Mouse (Mus musculus) skeletal muscle tissue, adult 2 months (tissue): Measurements from ENCODE around the gene Fggy.
A peak's percentile ranks its signal among the peaks of the same experiment; 100 is the strongest.

ENCODE experiments used
- DNase-seq: peaks from one replicate; pipeline ENCODE4 v3.0.0-alpha.2; 2012; ENCODE audit warnings: low read depth, low spot score

The Fggy gene

DNA sequence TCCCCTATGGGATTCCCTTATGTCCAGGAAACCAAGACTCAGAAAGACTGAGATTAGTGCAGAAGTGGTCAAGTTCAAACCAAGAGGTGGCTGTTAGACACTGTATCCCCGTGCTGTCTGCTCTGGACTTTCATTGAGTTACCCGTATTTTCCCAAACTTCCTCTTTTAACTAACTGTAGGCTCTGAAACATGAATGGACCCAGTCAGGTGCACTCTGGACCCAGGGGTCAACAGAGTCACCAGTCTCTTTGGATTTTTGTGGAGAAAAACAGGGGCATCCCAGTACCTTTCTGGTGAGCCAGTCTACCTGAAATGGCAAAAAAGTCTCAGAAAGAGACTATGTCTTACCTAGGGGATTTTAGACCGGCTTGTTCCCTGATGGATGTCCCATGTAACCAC lies 33.6 kb downstream of the Fggy start:
- no peak for DNase-seq

DNA sequence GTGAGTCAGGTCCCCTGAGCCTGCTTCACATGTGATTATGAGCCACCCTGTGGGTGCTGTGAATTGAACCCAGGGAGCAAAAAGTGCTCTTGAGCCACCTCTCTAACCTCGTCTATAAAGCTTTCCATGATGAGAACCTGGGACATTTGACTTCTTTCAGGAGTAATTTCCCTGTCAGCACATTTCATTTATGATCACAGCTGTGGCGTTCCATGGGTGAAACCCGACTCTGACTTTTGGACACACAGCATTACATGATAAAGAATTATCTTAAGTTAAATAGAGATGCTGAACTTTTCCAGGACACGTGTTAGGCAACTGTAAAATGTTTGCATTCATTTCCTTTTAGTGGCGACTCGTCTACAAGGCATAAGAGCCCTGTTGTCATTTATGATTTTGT lies 39.9 kb downstream of the Fggy start:
- no peak for DNase-seq

DNA sequence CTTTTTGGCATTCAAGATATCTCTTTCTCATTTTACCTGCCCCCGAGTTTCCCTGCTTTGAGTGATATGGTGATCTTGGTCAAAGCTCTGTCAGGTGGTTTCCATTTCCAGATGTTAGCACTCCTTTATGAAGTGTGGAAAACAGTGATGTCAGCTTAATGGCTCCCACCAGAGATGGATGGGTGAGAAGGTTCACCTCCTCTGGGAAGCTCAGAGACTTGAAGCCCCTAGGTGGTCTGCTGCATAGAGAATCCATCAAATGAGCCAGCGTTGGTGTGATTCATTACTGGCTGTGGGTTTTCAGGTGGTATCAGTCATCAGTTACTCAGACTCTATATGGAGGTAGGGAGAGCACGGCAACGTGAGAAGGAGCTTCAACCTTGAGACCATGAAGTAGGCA lies 44.5 kb downstream of the Fggy start:
- DNase-seq, result no peak

DNA sequence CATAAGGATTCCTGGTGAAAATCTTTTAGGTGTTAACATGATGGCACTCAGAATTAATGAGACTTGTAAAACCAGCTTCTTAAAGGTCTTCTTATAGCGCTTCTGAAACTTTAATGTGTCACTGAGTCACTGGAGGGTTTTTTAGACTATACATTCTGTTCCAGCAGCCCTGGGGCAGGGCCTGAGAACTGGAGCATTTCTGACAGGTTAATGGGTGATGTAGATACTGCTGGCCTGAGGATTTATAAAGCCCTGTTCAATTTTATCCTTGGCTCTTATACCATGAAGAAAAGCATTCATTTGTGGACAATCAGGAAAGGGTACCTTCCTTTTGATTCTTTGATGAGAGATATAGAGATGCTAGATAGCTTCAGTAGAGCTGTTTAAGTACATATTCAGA lies 45.9 kb downstream of the Fggy start:
- DNase-seq, result no peak

DNA sequence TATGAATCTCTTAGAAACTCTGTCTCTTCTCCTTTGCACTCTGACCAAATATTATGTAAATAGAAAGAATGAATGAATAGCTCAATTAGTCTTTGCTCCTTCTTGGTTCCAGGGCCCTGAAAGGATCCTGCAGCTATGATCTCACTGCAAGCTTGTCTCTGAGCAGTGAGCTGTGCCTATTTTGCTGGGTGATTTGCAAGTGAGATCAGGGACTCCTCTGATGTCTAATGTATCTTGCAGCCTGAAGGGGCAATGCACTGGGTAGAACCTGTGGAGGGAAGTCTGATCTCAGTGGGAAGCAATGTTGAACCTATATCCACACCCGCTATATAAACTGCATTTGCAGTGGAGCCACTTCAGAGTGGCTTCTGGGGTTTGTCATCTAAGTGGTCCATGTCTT lies 53.4 kb downstream of the Fggy start:
- DNase-seq, result no peak

DNA sequence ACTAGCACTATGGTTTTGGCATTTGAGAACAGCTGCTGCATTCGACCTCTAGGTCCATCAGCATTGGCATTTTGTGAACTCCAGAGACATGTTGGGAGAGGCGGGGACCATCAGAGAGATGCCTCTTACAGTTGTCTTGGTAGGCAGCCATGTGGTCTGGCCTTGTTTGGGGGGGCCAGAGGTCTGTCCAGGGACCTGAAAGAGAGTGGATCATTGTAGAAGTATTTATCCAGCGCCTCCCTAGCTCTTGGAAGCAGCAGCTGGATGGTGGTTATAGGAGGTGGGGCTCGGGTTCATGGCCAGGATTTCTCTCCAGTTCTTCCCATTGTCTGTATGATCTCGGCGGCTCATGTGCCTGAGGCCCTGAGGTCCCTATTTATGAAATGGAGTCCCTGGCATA lies 54.1 kb downstream of the Fggy start:
- peak; percentile 63 for DNase-seq

DNA sequence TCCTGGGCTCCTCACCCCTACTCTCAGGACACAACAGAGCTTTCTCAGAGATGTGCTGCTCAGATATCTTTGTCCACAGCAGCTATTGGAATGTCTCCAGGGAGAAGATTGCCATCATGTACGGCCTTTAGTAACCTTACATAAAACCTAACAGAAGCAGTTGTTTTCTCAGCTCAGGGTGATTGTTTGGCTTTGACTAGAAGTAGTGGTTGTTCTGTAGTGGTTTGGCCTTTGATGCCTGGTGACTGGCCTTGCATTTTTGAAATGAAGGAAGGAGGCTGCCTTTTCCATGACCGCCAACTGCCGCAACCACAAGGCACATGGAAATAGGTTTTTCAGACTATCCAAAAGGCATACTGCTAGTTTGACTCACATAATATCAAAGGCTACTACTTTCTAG lies 63.7 kb downstream of the Fggy start:
- DNase-seq, result no peak

DNA sequence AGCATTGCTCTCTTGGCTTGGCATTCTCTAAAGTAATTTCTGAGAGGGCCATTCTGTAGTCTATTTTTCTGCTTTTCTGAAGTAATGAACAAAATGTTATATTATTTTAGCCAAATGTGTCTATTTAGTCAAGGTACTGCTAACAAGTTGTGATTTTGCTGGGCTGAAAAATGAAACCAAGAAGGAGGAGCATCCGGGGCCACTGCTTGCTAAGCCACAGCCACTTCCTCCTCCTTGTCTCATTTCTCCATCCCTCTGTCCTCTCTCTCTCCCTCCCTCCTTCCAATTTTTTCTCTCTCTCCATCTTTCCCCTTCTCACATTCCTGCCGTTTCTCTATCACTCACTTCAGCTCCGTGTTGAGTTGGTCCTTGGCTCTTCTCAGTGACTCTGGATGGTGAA lies 67.4 kb downstream of the Fggy start:
- DNase-seq, result no peak

DNA sequence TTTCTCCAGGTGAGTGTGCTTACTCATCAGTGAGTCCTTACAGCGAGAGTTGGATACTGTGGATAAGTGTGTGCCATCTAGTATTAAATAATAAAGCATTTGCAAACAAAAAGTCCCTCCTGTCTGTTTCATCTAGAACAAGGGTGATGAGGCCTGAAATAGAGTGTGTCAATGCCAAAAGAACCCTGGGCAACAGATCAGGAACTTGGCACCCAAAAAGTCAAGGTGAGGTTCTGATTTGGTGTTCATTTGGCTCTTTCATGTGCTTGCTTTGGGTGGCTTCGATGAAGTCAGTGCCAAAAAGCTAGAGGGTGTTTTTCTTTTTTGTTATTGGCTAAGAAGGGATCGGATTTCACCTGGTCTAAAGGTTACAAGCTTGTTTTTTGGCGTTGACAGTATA lies 68.3 kb downstream of the Fggy start:
- DNase-seq, result no peak

DNA sequence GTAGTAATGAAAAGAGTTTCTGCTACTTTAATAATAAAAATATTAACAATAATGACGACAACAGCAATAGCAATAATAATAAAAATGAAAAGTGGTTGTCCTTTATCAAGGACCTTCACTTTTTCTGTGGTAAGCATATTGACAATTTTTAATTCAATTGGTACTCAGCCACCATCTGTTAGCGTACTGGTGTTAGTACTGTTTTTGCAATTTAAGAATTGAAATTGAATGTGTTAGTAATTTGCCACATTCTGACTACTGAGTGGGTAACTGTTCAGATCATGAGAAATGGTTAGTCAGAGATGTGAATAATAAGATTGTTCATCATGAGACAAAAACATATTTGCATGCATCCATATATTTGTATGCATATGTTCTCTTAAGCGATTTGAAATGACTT lies 68.9 kb downstream of the Fggy start:
- DNase-seq, result no peak

DNA sequence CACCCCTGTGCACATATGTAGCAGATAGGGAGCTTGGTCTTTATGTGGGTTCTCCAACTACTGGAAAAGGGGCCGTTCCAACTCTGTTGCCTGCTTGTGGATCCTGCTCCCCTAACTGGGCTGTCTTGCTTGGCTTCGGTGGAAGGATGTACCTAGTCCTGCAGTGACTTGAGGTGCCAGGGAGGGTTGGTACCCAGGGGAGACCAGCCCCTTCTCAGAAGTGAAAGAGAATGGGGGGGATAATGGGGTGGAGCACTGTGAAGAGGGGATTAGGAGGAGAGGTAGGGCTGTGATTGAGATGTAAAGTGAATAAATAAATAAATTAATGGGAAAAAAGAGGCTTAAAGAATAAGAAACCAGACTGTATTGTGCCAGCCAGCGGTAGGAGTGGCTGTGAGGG lies 77.6 kb downstream of the Fggy start:
- no peak for DNase-seq

DNA sequence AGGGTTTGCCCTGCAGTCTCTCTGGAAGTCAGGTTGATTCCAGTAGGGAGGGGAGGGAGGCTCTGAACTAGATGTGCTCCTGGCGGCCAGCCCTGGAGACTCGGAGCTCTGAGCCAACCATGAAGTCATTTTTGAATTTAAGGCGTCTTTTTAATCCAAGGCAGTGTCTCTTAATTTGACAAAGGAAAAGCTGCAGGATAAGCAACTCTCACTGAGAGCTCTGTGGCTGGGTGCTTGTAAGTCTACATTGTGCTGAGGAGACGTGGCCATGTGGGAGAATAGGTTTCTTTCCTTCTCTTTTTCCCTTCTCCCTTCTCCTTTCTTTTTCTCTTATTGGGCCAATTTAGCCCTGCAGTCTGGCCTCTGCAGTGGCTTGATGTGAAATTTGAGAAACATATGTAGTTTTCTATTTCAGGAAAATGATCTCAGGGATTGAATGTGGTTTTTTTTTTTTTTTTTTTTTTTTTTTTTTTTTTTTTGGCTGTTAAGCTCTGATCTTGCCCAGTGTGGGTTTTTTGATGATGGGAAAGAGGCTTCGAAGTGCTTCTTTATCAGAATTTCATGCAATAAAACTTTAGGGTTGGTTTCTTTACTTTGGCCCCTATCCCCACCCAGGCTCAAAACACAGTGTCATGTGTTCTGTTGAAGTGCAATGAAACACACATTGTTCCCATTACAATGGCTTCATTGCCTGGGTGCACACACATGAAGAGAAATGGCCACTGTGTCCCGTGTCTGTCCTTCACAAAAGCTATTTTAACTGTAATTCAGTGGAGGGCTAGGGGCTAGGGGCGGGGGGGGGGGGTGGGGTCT lies 79.8 kb downstream of the Fggy start:
- peak; percentile 86 for DNase-seq

DNA sequence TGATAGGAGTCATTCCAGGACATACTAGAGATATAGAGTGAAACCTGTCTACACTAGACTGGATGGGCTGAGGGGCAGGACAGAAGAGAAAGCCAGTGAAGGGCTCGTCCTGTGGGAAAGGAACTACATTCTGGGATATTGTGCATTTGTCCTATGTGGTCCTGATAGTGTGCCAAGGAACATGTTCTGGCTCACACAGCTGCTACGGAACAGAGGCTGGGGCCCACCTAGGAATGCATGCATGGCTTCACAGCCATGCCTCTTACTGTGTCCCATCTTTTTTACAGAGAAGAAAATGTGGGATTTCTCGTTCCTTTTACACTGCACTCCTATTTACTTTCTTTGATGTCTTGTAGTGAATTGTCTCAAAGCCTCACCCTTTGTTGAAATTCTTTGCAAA lies 80.8 kb downstream of the Fggy start:
- no peak for DNase-seq

DNA sequence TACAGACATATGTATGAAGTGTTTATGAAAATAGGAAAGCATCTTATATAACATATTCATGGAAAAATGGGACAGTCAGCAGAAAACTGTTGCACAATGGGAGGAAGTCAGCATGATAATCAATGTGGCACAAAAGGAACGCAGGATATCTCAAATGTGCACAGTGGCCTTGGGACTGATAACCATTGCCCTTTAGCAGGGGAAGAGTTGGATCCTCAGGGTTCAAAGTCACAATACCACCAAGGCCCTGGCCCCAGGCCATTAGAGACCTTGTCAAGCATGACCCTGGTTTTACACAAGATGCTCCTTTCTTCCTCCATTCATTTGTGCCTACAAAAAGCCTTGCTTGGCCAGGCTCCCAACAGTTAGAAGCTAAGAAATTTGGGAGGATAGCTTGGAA lies 83.5 kb downstream of the Fggy start:
- DNase-seq, result no peak

DNA sequence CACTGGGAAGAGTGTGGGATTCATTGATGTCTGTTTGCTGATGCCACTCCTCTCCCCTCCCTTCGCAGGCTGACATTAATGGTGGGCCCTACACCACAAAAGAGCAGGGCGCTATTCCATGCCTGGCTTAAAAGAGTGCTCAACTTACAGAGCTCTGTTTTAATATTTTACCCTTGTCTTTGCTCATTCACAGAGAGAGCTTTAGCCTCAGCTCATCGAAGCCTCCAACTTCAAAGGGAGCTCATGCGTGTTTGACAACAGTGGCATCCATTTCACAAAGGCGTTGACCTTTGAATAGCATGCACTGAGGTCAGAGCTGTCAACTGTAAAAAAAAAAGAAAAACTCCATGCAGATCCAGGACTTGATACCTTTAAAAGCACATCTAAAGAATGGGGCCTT lies 86.7 kb downstream of the Fggy start:
- no peak for DNase-seq

DNA sequence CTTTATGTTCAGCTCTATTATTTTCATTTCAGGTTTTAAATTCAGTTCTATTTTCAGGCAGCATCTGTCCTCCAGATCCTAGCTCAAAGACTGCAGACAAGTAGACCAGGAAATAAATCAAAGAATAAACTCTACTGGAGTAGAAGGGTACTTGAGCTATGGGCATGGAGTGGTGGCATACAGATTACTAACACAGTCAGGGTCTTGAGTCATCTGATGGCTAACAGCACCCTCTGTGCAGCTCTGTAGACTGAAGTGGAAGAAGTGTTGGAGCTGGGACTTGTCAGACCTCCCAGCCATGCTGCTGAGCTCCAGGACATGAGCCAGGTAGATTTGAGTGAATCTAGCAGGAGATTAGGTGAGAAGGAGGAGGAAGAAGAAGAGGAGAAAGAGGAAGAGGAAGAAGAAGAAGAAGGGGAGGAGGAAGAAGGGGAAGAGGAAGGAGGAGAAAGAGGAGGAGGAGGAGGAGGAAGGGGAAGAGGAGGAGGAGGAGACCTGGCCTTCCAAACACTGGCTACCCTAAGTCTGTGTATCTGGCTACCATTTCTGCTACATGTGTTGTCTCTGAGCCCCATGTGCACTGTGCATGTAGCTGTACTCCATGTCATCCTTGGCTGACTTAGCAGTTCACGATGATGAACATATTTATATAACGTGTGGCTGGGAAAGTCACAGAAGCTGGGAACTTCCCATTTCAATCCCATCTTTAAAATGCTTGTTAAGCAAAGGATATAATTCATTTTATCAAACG lies 91.7 kb downstream of the Fggy start:
- no peak for DNase-seq

DNA sequence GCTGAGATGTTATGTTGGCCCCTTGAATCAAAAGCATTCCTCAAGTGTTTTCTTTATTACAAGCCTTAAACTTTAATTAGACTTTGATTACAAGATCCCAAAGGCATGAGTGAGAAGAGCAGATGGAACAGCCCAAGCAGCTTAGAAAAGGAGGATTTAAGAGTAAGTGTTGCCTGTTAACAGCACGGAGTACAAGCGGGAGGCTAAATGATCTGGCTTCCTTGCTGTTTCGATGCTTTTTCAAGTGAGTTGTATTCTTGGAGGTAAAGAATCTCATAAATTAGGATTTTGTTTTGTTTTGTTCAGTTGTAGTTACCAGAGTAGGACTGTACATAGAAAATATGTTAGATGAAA lies 92.2 kb downstream of the Fggy start:
- DNase-seq, result no peak

DNA sequence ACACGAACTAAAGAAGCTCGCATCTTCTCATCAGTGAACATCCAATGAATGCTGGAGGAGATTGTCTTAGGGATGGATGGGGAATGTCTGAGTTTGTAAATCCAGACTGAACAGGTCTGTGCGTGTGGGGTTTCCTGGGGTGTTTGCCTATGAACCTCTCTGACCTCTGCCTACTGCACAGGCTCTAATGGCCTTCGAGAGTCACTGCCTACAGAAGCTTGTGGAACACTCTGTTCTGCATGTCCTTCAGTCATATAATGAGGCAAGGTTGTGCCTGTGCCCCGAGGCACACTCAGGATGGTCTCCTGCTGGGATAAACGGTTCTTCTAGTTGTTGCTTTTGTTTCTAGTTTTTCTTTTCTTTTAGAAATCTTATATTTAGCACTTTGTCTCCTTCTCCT lies 92.7 kb downstream of the Fggy start:
- DNase-seq, result no peak

DNA sequence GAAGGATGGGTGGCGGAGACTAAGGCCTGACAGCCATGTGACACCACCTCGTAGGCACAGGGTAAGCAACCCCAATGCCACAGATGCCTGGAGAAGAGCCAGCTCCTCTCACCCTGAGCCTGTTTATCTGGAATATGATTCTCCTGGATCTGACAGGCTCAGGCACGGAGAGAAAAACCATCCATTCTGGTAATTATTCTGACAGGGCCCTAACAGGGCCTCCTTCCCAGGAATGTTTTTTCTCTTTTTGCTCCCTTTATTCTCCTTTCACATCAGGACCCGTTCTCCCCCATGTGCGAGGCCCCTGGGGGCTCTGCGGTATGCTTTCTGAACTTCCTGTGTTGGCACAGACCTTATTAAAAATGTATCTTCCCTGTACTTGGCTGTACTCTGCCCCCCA lies 94.7 kb downstream of the Fggy start:
- DNase-seq, result no peak

DNA sequence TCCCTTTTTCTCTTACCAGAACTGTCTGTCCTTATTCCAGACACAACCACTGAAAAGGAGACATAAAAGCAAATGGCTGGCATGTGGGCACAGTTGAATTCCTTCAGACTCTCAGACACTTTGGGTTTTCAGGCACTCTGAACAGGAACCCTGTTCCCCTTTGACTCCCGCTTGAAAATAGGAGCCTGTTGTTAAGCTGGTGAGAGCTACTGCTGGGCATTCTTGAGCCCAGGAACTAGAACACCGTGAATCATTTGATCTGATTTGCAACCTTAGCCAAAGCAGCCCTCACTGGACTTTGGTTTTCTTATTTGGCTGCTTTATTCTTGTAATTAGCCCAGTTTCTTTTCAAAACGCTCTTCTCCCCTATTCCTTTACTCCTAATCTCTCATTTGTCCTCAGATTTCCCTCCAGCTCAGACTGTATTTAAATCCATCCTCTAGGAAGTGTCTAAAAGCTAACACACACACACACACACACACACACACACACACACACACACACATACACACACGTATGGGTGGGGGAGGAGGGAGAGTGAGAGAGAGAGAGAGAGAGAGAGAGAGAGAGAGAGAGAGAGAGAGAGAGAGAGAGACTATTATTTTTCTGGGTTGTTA lies 96.1 kb downstream of the Fggy start:
- DNase-seq, result no peak

DNA sequence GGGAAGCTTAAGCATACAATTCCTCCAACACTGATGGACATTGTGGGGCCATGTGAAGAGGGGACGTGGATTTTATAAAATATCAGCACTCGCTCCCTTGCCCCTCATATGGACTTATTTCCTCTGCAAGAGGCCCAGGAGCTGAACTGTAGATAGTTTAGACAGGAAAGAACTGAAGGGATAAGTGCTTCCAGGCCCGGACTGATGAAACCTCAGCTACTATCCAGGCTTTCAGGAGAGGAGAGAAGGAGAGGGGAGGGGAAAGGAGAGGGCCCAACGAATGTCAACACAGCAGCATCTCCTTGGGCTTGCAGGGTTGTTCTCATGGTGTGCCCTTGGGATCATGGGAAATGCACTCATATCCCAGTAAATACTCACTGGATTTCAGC lies 96.6 kb downstream of the Fggy start:
- DNase-seq, result no peak

DNA sequence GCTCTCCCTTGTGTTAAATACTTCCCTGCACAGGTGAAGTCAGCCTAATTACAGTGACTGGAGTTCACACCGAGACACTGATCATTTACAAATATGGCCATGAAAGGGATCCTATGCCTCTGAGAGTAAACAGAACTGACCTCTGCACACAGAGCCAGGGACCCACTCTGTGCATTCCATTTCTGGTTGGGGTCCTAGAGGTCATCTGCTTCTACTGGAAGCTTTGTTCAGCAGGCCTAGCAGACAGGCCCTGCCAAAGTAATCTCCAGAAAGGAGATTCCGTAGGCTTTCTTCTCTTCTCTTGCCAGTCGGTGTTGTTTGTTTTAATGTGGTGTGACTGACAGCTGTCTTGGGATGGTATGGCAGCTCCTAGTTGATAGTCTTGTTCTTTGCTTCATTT lies 101.7 kb downstream of the Fggy start:
- DNase-seq, result no peak

DNA sequence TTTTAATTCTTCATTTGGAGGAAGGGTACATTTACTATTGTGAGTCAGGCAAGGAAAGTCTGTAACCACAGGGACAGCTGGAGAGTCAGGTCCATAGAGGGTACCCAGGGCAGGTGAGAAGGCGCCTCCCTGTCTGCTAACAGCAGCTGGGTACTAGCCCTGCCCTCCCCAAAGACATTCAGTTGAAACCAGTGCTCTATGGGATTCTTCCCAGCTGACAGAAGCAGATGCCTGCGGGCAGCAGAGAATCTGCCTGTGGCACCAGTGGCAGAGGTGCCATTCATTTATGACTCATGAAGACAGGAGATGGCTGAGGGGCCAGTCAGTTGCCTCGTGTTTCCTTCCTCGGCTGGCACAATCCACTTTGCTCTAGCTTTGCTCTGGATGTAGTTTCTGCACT lies 106.3 kb downstream of the Fggy start:
- DNase-seq, result no peak
